ENCODE assay signal across 8 mouse cellular contexts in genomic region chr6:88959834-88960233, GRCm38 (mm10). TPM values are rescaled to one million over a fixed set of nuclear protein-coding genes. Genes with fewer than 3 reads are reported as not detected.
DNase-seq lines count a peak whose midpoint lies in the region; ATAC-seq and TF ChIP-seq lines count a peak whose summit lies in the region.

No protein-coding gene starts in this region.

- TF ChIP-seq POLR2A in kidney, adult 2 months (IDR thresholded peaks at IDR 0.05; ENCODE audit: low read depth, low read length) = no peak
- no peak for TF ChIP-seq POLR2A in bone marrow, adult 2 months (IDR thresholded peaks at IDR 0.05; ENCODE audit: borderline replicate concordance, control insufficient read depth, low read depth, low read length)

- H3K27me3 ChIP-seq in kidney, adult 2 months (replicated peaks; ENCODE audit: control insufficient read depth, insufficient read depth, low read length) = no peaks in the 10 kb centered on the region
- H3K27me3 ChIP-seq in forebrain, embryonic 14.5 days (replicated peaks; ENCODE audit: control insufficient read depth, insufficient read depth, low read length) = no peaks in the 10 kb centered on the region
- H3K27me3 ChIP-seq in intestine, embryonic 14.5 days (replicated peaks; ENCODE audit: control insufficient read depth, insufficient read depth, low read length) = no peaks in the 10 kb centered on the region
- no peaks in the 10 kb centered on the region for H3K27me3 ChIP-seq in liver, postnatal 0 days (ENCODE audit: insufficient read depth, low read length)

- no peak overlapping the region for H3K9ac ChIP-seq in forebrain, embryonic 14.5 days (ENCODE audit: low read length)
- no peak overlapping the region for H3K9ac ChIP-seq in intestine, embryonic 14.5 days (ENCODE audit: low read length)
- no peak overlapping the region for H3K9ac ChIP-seq in liver, postnatal 0 days (replicated peaks)

- DNase-seq in kidney, adult 2 months = peak; percentile 7
- DNase-seq in kidney, adult 11 months = no peak
- peak; percentile 75 for DNase-seq in forebrain, embryonic 14.5 days (ENCODE audit: low spot score)
- DNase-seq in intestine, embryonic 14.5 days (ENCODE audit: low spot score) = peak; percentile 84
- peak; percentile 31 for DNase-seq in liver, postnatal 0 days
- DNase-seq in ovary, postnatal 10 days (ENCODE audit: low spot score) = peak; percentile 24
- no peak for DNase-seq in thymus, postnatal 10 days (ENCODE audit: low spot score in 2 of 2)

- no peak for TF ChIP-seq EP300 in liver, postnatal 0 days (IDR thresholded peaks at IDR 0.05; ENCODE audit: low read depth)

- H3K4me3 ChIP-seq in kidney, adult 2 months (ENCODE audit: insufficient read depth, low read depth, low read length) = no peak overlapping the region
- H3K4me3 ChIP-seq in bone marrow, adult 2 months (replicated peaks; ENCODE audit: control insufficient read depth, low read depth, low read length) = no peak overlapping the region
- H3K4me3 ChIP-seq in forebrain, embryonic 14.5 days (ENCODE audit: low read depth, low read length) = no peak overlapping the region
- H3K4me3 ChIP-seq in intestine, embryonic 14.5 days (ENCODE audit: low read depth, low read length) = no peak overlapping the region
- no peak overlapping the region for H3K4me3 ChIP-seq in liver, postnatal 0 days (ENCODE audit: low read depth, low read length)

- no peak overlapping the region for H3K4me2 ChIP-seq in forebrain, embryonic 14.5 days (ENCODE audit: low read length)
- H3K4me2 ChIP-seq in intestine, embryonic 14.5 days (ENCODE audit: low read length) = no peak overlapping the region
- no peak overlapping the region for H3K4me2 ChIP-seq in liver, postnatal 0 days (ENCODE audit: low read depth, low read length)

- no peak overlapping the region for H3K27ac ChIP-seq in kidney, adult 2 months (ENCODE audit: insufficient read depth, low read depth, low read length)
- H3K27ac ChIP-seq in bone marrow, adult 2 months (ENCODE audit: control insufficient read depth, insufficient read depth, low read depth, low read length, poor library complexity) = no peak overlapping the region
- no peak overlapping the region for H3K27ac ChIP-seq in forebrain, embryonic 14.5 days (ENCODE audit: low read depth, low read length)
- H3K27ac ChIP-seq in intestine, embryonic 14.5 days (ENCODE audit: low read depth) = no peak overlapping the region
- no peak overlapping the region for H3K27ac ChIP-seq in liver, postnatal 0 days (ENCODE audit: low read depth)

- H3K4me1 ChIP-seq in kidney, adult 2 months (ENCODE audit: control insufficient read depth, insufficient read depth, low read length) = no peaks in the 10 kb centered on the region
- H3K4me1 ChIP-seq in bone marrow, adult 2 months (ENCODE audit: control insufficient read depth, insufficient read depth, low read length) = no peaks in the 10 kb centered on the region
- H3K4me1 ChIP-seq in forebrain, embryonic 14.5 days (ENCODE audit: control insufficient read depth, insufficient read depth, low read length) = peaks cover 12% of the 10 kb centered on the region; the same call in 1 of the 2 replicates
- H3K4me1 ChIP-seq in intestine, embryonic 14.5 days (replicated peaks; ENCODE audit: control insufficient read depth, insufficient read depth, low read length) = peaks cover 2% of the 10 kb centered on the region; the same call in 1 of the 2 replicates
- no peaks in the 10 kb centered on the region for H3K4me1 ChIP-seq in liver, postnatal 0 days (ENCODE audit: insufficient read depth)

- H3K9me3 ChIP-seq in forebrain, embryonic 14.5 days (replicated peaks; ENCODE audit: control insufficient read depth, low read length) = no peaks in the 10 kb centered on the region
- H3K9me3 ChIP-seq in intestine, embryonic 14.5 days (ENCODE audit: control insufficient read depth, low read length) = no peaks in the 10 kb centered on the region
- H3K9me3 ChIP-seq in liver, postnatal 0 days (ENCODE audit: low read length) = no peaks in the 10 kb centered on the region

- TF ChIP-seq CTCF in kidney, adult 2 months (conservative IDR thresholded peaks at IDR 0.05; ENCODE audit: insufficient read depth, insufficient read length, low read depth, low read length) = no peak
- peak; percentile 6; the same call in 1 of the 2 replicates for TF ChIP-seq CTCF in bone marrow, adult 2 months (IDR thresholded peaks at IDR 0.05; ENCODE audit: control insufficient read depth, insufficient read depth, low read length)
- peak; percentile 47 for TF ChIP-seq CTCF in liver, postnatal 0 days (IDR thresholded peaks at IDR 0.05; ENCODE audit: low read depth)

- peak; percentile 72 for ATAC-seq in forebrain, embryonic 14.5 days
- ATAC-seq in intestine, embryonic 14.5 days (replicated peaks; ENCODE audit: low FRiP score, low TSS enrichment, low read depth) = peak; percentile 68
- no peak for ATAC-seq in liver, postnatal 0 days

- WGBS in kidney, adult 2 months = 32% methylated on average over 7 of the region's 7 CpGs
- WGBS in bone marrow, adult 2 months = 26% methylated on average over 7 of the region's 7 CpGs
- 7% methylated on average over 7 of the region's 7 CpGs for WGBS in forebrain, embryonic 14.5 days
- 5% methylated on average over 7 of the region's 7 CpGs for WGBS in intestine, embryonic 14.5 days
- 32% methylated on average over 7 of the region's 7 CpGs for WGBS in liver, postnatal 0 days (ENCODE audit: insufficient replicate concordance)

- no peaks in the 10 kb centered on the region for H3K36me3 ChIP-seq in kidney, adult 2 months (ENCODE audit: control insufficient read depth, insufficient read depth, low read length)
- H3K36me3 ChIP-seq in forebrain, embryonic 14.5 days (ENCODE audit: control insufficient read depth, insufficient read depth, low read length) = no peaks in the 10 kb centered on the region
- H3K36me3 ChIP-seq in intestine, embryonic 14.5 days (ENCODE audit: control insufficient read depth, insufficient read depth, low read length) = no peaks in the 10 kb centered on the region
- H3K36me3 ChIP-seq in liver, postnatal 0 days (replicated peaks; ENCODE audit: insufficient read depth, low read length) = no peaks in the 10 kb centered on the region

RNA-seq across cellular contexts. Expression of gene Tpra1, which starts 57.8 kb away (rescaled TPM):
- polyA plus RNA-seq in kidney, adult 2 months (2012; rRNA removed) = 132 and 156 TPM in 2 replicates
- polyA plus RNA-seq in bone marrow, adult 2 months (2011; ENCODE audit: insufficient read depth, insufficient read length, low replicate concordance, missing spikeins) = 45.8 and 74.0 TPM in 2 replicates
- polyA plus RNA-seq in forebrain, embryonic 14.5 days (2014; fragmentation: Nextera tagmentation; extraction: Ambion mirVana) = 32.9 and 41.2 TPM in 2 replicates
- polyA plus RNA-seq in intestine, embryonic 14.5 days (2014; fragmentation: Nextera tagmentation; extraction: Ambion mirVana) = 54.0 and 59.6 TPM in 2 replicates
- polyA plus RNA-seq in liver, postnatal 0 days (2015; fragmentation: Nextera tagmentation; extraction: Ambion mirVana) = 32.2 and 33.9 TPM in 2 replicates

Comparison
In these comparisons a context has a peak if more than half of its experiments do, and no peak if none do; other contexts are left out.
1. DNase-seq: peak in kidney, adult 2 months (single experiment), forebrain, embryonic 14.5 days (single experiment), intestine, embryonic 14.5 days (single experiment), liver, postnatal 0 days (single experiment) and ovary, postnatal 10 days (single experiment); none in kidney, adult 11 months (single experiment) and thymus, postnatal 10 days (0 of 2).